Comparison of ENCODE assay signal across 6 mouse cellular contexts in the genomic region with DNA sequence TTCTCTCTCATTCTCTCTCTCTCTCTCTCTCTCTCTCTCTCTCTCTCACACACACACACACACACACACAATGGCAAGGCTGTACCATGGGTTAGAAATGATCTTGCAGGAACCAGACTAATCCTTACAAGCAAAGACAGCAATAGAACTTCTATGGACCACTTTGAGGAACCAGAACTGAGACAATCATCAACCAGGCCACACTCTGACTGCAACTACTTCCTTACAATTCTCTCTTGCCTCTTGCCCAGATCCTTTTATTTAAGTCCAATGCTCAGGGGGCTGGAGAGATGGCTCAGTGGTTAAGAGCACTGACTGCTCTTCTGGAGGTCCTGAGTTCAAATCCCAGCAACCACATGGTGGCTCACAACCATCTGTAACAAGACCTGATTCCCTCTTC. TPM values are rescaled to one million over a fixed set of nuclear protein-coding genes. Genes with fewer than 3 reads are reported as not detected.
A peak's percentile ranks its signal among the peaks of the same experiment; 100 is the strongest.
DNase-seq lines count a peak whose midpoint lies in the region; ATAC-seq lines count a peak whose summit lies in the region.
"Not testable (repeated sequence)": the region's sequence is repeated elsewhere in the genome, so short reads cannot be mapped to it uniquely, and the experiment has no call there.

No protein-coding gene starts in this region.

- peak; percentile 63 for ATAC-seq in granulocyte monocyte progenitor cell, adult 5-6 weeks (replicated peaks; ENCODE audit: poor library complexity, severe bottlenecking)
- peak; percentile 60 for ATAC-seq in megakaryocyte, adult 5-6 weeks (ENCODE audit: poor library complexity, severe bottlenecking)
- peak; percentile 24; the same call in 1 of the 2 replicates for ATAC-seq in megakaryocyte progenitor cell, adult 5-6 weeks (replicated peaks; ENCODE audit: poor library complexity)
- ATAC-seq in monocyte, adult 5-6 weeks (replicated peaks; ENCODE audit: insufficient number of reproducible peaks, low FRiP score, low TSS enrichment, poor library complexity, severe bottlenecking): 0 out of 2 replicates have a peak, but pooled peaks have one; percentile 56

- not testable (repeated sequence) for H3K36me3 ChIP-seq in splenic B cell, adult 2 months (ENCODE audit: control insufficient read depth, insufficient read depth, low read length, poor library complexity, severe bottlenecking)

- not testable (repeated sequence) for H3K27me3 ChIP-seq in splenic B cell, adult 2 months (ENCODE audit: control insufficient read depth, insufficient read depth, low read length, poor library complexity, severe bottlenecking)

- DNase-seq in A20 (ENCODE audit: low read depth, low spot score): peak; percentile 39
- DNase-seq in splenic B cell, adult 2 months (ENCODE audit: low read depth, low spot score): peak; percentile 33

RNA-seq across cellular contexts. Expression of gene Ncoa1, which starts 26.5 kb away (rescaled TPM):
- 14.5 and 15.6 TPM in 2 replicates for total RNA-seq in granulocyte monocyte progenitor cell, adult 5-6 weeks (2014; fragmentation: Nextera tagmentation)
- 10.1 and 16.9 TPM in 2 replicates for total RNA-seq in granulocyte monocyte progenitor cell, adult 5-6 weeks (2017)
- 71.5 and 74.4 TPM in 2 replicates for total RNA-seq in megakaryocyte, adult 5-6 weeks (2015)
- total RNA-seq in megakaryocyte, adult 5-6 weeks (2017): 28.4 and 61.9 TPM in 2 replicates
- 27.6 and 28.0 TPM in 2 replicates for total RNA-seq in megakaryocyte progenitor cell, adult 5-6 weeks (2015)
- total RNA-seq in megakaryocyte progenitor cell, adult 5-6 weeks (2017): 6.7 and 11.0 TPM in 2 replicates
- total RNA-seq in monocyte, adult 5-6 weeks (2017): 36.9 to 81.2 TPM (median 70.4 TPM) in 3 replicates

Comparison
In these comparisons a context has a peak if more than half of its experiments do, and no peak if none do; other contexts are left out.
1. Peak in every context shown above with its lines: DNase-seq and ATAC-seq.